Mouse (Mus musculus) kidney, adult 2 months (tissue): Measurements from ENCODE around the gene Slamf8. TPM values are rescaled to one million over a fixed set of nuclear protein-coding genes. Genes with fewer than 3 reads are reported as not detected.

Experiments
- DNase-seq: peaks from one replicate; pipeline ENCODE4 v3.0.0; 2021
- H3K27ac ChIP-seq: fragments of 200-500 bp; 2 replicates; pipeline ENCODE4 v1.5.1; 2012; ENCODE audit warnings: low read depth, low read length, control low read depth, inconsistent platforms; ENCODE audit not compliant: insufficient read depth
- H3K27me3 ChIP-seq: fragments of 200-500 bp; replicated peaks from 2 replicates; pipeline ENCODE4 v1.6.1; 2012; ENCODE audit warnings: mild to moderate bottlenecking, moderate library complexity, low read length, inconsistent platforms; ENCODE audit not compliant: control insufficient read depth, insufficient read depth
- H3K36me3 ChIP-seq: fragments of 200-500 bp; 2 replicates; pipeline ENCODE4 v1.6.1; 2012; ENCODE audit warnings: mild to moderate bottlenecking, moderate library complexity, low read length, inconsistent platforms; ENCODE audit not compliant: control insufficient read depth, insufficient read depth
- H3K4me1 ChIP-seq: fragments of 200-500 bp; 2 replicates; pipeline ENCODE4 v1.6.1; 2011; ENCODE audit warnings: low read length; ENCODE audit not compliant: control insufficient read depth, insufficient read depth
- H3K4me3 ChIP-seq: fragments of 200-500 bp; 2 replicates; pipeline ENCODE4 v1.5.1; 2011; ENCODE audit warnings: mild to moderate bottlenecking, low read depth, low read length, control low read depth; ENCODE audit not compliant: insufficient read depth
- CTCF ChIP-seq: fragments of 200-500 bp; conservative IDR thresholded peaks from 2 replicates; pipeline ENCODE4 v1.5.1; 2011; ENCODE audit warnings: low read depth, mild to moderate bottlenecking, control low read depth, low read length, moderate library complexity, mixed read lengths; ENCODE audit not compliant: insufficient read depth, insufficient read length
- POLR2A ChIP-seq: fragments of 200-500 bp; IDR thresholded peaks from one replicate; pipeline ENCODE4 v1.6.1; 2011; ENCODE audit warnings: low read depth, low read length, control low read depth
- WGBS: fragments of 180-500 bp; shearing (Covaris S2); methylation state at CpG from one replicate; pipeline ENCODE4 v1.1.7; 2018; 5-methylcytosine and 5-hydroxymethylcytosine counted together
- polyA plus RNA-seq: library from polyadenylated mRNA; depleted of rRNA; stranded (reverse); fragments of >200 nt; gene quantifications from 2 replicates; pipeline ENCODE4 v1.2.3, GENCODE M21; 2012

Gene Slamf8
- polyA plus RNA-seq, 1 experiment = 3.0 TPM

GRCm38 (mm10) chr1:172551009-172551408 is 39.4 kb downstream of the Slamf8 start:
- TF ChIP-seq CTCF (no peak), POLR2A (no peak)
- Histone ChIP-seq H3K27me3 (no peaks in the 10 kb centered on the region), H3K27ac (no peak overlapping the region), H3K36me3 (no peaks in the 10 kb centered on the region), H3K4me1 (0 out of 2 replicates have a peak, but pooled peaks cover 3% of the 10 kb centered on the region), H3K4me3 (no peak overlapping the region; the same call in 1 of the 2 replicates)
- WGBS = 50% methylated on average over 7 of the region's 7 CpGs
- no peak for DNase-seq

DNA sequence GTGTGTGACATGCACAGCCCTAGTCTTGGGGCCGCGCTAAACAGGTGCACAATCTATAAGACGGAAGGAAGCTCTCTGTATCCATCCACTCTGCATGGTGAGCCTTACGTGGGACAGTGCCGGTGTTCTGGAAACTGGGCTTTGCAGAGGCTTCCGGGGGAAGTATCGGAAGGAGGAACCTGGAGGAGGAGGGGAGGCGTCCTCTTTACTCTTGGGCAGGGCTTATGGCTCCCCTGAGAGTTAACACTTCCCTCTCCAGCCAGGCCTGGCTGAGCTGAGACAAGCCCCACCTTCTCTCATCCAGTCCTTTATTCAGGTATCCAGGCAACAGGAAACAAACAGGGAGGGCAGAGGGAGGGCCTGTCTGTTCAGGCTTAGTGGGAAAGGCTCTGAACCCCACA is 39.8 kb downstream of the Slamf8 start:
- 1% methylated on average over 8 of the region's 8 CpGs for WGBS

GRCm38 (mm10) chr1:172549717-172550116 is 40.7 kb downstream of the Slamf8 start:
- Histone ChIP-seq H3K27me3 (no peaks in the 10 kb centered on the region), H3K27ac (no peak overlapping the region), H3K4me1 (0 out of 2 replicates have a peak, but pooled peaks cover 3% of the 10 kb centered on the region), H3K36me3 (no peaks in the 10 kb centered on the region), H3K4me3 (peak overlapping the region; percentile 54; the same call in 1 of the 2 replicates)
- 14% methylated on average over 8 of the region's 8 CpGs for WGBS
- no peak for DNase-seq
- no peak for TF ChIP-seq CTCF
- no peak for TF ChIP-seq POLR2A

More for the DNA sequence above, 39.8 kb downstream of the Slamf8 start:
- no peaks in the 10 kb centered on the region for H3K27me3 ChIP-seq
- DNase-seq = peak; percentile 67
- TF ChIP-seq POLR2A = no peak
- TF ChIP-seq CTCF = no peak
- 0 out of 2 replicates have a peak, but pooled peaks cover 3% of the 10 kb centered on the region for H3K4me1 ChIP-seq
- peak overlapping the region; percentile 54 for H3K4me3 ChIP-seq
- H3K27ac ChIP-seq = no peak overlapping the region
- no peaks in the 10 kb centered on the region for H3K36me3 ChIP-seq

- H3K4me3 ChIP-seq = no peak overlapping the region
- DNase-seq = no peak
These were observed 41.1 kb downstream of the Slamf8 start for GRCm38 (mm10) chr1:172549314-172549713.

DNA sequence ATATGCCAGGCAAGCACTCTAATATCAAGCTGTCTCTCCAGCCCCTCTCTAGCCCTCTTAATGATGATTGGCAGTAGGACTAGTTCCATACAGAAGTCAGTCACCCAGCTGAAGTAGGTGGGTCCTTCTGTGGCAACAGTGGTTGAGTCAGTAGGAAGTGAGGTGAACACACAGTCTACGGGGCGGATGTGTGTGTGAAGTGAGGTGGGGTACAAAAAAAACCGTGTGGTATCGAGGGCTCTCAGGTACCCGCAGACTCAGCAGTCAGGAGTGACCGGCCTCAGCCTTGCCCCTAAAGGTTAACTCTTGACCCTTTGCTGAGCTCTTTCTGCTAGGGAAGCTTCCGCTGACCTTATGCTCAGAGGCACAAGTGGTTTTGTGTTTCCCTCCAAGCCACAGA is 41.9 kb downstream of the Slamf8 start:
- no peak for DNase-seq
- Histone ChIP-seq H3K4me3 (no peak overlapping the region), H3K27ac (no peak overlapping the region), H3K4me1 (0 out of 2 replicates have a peak, but pooled peaks cover 3% of the 10 kb centered on the region), H3K27me3 (no peaks in the 10 kb centered on the region), H3K36me3 (no peaks in the 10 kb centered on the region)
- WGBS = 72% methylated on average over 7 of the region's 7 CpGs
- TF ChIP-seq CTCF (no peak), POLR2A (no peak)

More at GRCm38 (mm10) chr1:172549314-172549713, 41.1 kb downstream of the Slamf8 start:
- Histone ChIP-seq H3K4me1 (0 out of 2 replicates have a peak, but pooled peaks cover 3% of the 10 kb centered on the region), H3K27me3 (no peaks in the 10 kb centered on the region), H3K36me3 (no peaks in the 10 kb centered on the region), H3K27ac (no peak overlapping the region)
- TF ChIP-seq CTCF = no peak
- TF ChIP-seq POLR2A = no peak
- 35% methylated on average over 2 of the region's 2 CpGs for WGBS

DNA sequence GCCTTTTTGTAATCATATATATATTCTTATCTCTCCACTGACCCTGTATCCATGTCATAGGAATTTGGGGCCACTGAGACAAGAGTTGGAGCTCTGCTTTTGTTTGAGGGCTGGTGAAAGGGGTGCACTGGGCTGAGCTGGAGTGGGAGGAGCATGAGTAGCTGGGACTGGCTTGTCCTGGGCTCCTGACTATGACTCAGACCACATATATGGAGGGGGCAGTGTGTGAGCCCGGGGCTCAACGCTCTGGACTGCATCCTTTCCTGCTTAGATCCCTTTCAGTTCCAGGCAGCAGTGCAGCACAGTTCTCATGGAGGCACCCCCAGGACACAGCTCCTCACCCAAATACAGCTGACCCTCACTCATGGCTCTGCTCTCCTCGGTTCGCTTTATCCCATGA is 44.3 kb downstream of the Slamf8 start:
- H3K36me3 ChIP-seq = no peaks in the 10 kb centered on the region
- DNase-seq = no peak
- no peak overlapping the region for H3K27ac ChIP-seq
- H3K4me1 ChIP-seq = 0 out of 2 replicates have a peak, but pooled peaks cover 3% of the 10 kb centered on the region
- H3K4me3 ChIP-seq = no peak overlapping the region
- WGBS = 85% methylated on average over 4 of the region's 4 CpGs
- no peaks in the 10 kb centered on the region for H3K27me3 ChIP-seq
- TF ChIP-seq CTCF (no peak), POLR2A (no peak)

- Histone ChIP-seq H3K4me1 (no peaks in the 10 kb centered on the region), H3K4me3 (no peak overlapping the region), H3K36me3 (no peaks in the 10 kb centered on the region), H3K27ac (no peak overlapping the region), H3K27me3 (no peaks in the 10 kb centered on the region)
- 70% methylated on average over 11 of the region's 11 CpGs for WGBS
- no peak for TF ChIP-seq CTCF
- TF ChIP-seq POLR2A = no peak
- no peak for DNase-seq
These were observed 50.0 kb downstream of the Slamf8 start for GRCm38 (mm10) chr1:172540283-172540820.
